Comparison of ENCODE assay signal across 39 mouse cellular contexts in the genomic region with DNA sequence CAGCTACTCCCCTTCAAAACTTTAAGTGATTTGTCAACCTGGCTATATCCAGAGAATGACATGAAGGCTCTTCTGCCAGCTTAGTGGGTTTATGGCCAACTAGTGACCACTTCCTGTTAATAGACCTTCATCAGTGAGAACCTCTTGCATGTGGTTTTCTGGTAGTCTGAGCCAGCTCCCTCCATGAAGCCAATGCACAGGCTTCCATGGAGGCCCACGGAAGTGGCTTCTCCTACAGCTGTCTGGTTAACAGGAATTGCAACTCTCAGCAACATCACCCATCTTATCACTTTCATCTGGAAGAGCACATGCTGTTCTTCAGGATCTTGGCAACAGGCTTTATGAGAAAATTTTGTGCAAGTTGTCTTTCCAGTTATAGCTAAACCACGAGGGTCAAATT. TPM values are rescaled to one million over a fixed set of nuclear protein-coding genes. Genes with fewer than 3 reads are reported as not detected.
DNase-seq lines count a peak whose midpoint lies in the region; ATAC-seq and TF ChIP-seq lines count a peak whose summit lies in the region.
"Had no signal": no experiment of that assay in that cellular context is flagged by ENCODE, and none has a peak within 500 bp of the region (broad histone marks: within the 10 kb centered on the region; RNA-seq: fewer than 3 reads in every experiment).

No protein-coding gene starts in this region.

- no peaks in the 10 kb centered on the region for H3K36me3 ChIP-seq in kidney, adult 2 months (ENCODE audit: control insufficient read depth, insufficient read depth, low read length)
- H3K36me3 ChIP-seq in kidney, embryonic 14.5 days (ENCODE audit: control insufficient read depth, insufficient read depth, low read length): no peaks in the 10 kb centered on the region
- H3K36me3 ChIP-seq: forebrain, embryonic 12.5 days; hindbrain, embryonic 12.5 days; intestine, embryonic 15.5 days; kidney, embryonic 15.5 days; limb, embryonic 13.5 days; lung, embryonic 15.5 days; midbrain, embryonic 15.5 days had no signal

- no peaks in the 10 kb centered on the region; the same call in 1 of the 2 replicates for H3K4me1 ChIP-seq in kidney, adult 2 months (ENCODE audit: control insufficient read depth, insufficient read depth, low read length)
- H3K4me1 ChIP-seq in kidney, embryonic 14.5 days (ENCODE audit: control insufficient read depth, insufficient read depth, low read length): no peaks in the 10 kb centered on the region
- H3K4me1 ChIP-seq: forebrain, embryonic 12.5 days; hindbrain, embryonic 12.5 days; intestine, embryonic 15.5 days; kidney, embryonic 15.5 days; limb, embryonic 13.5 days; lung, embryonic 15.5 days; midbrain, embryonic 15.5 days had no signal

- no peak overlapping the region for H3K4me2 ChIP-seq in kidney, embryonic 14.5 days (replicated peaks; ENCODE audit: low read depth, low read length)
- H3K4me2 ChIP-seq: forebrain, embryonic 12.5 days; hindbrain, embryonic 12.5 days; intestine, embryonic 15.5 days; kidney, embryonic 15.5 days; limb, embryonic 13.5 days; liver, embryonic 11.5 days; lung, embryonic 15.5 days; midbrain, embryonic 15.5 days had no signal

- no peak overlapping the region for H3K9ac ChIP-seq in kidney, embryonic 14.5 days (ENCODE audit: low read depth, low read length)
- H3K9ac ChIP-seq: forebrain, embryonic 12.5 days; hindbrain, embryonic 12.5 days; intestine, embryonic 15.5 days; kidney, embryonic 15.5 days; limb, embryonic 13.5 days; lung, embryonic 15.5 days; midbrain, embryonic 15.5 days had no signal

- no peaks in the 10 kb centered on the region for H3K9me3 ChIP-seq in kidney, embryonic 14.5 days (ENCODE audit: control insufficient read depth, low read length)
- H3K9me3 ChIP-seq: forebrain, embryonic 12.5 days; hindbrain, embryonic 12.5 days; intestine, embryonic 15.5 days; kidney, embryonic 15.5 days; limb, embryonic 13.5 days; lung, embryonic 15.5 days; midbrain, embryonic 15.5 days had no signal

- no peak overlapping the region for H3K4me3 ChIP-seq in kidney, adult 2 months (ENCODE audit: insufficient read depth, low read depth, low read length)
- no peak overlapping the region for H3K4me3 ChIP-seq in kidney, embryonic 14.5 days (ENCODE audit: low read length)
- H3K4me3 ChIP-seq: forebrain, embryonic 12.5 days; hindbrain, embryonic 12.5 days; intestine, embryonic 15.5 days; kidney, embryonic 15.5 days; left cerebral cortex, adult 2 months; limb, embryonic 13.5 days; lung, embryonic 15.5 days; midbrain, embryonic 15.5 days had no signal

- no peak overlapping the region for H3K27ac ChIP-seq in kidney, adult 2 months (ENCODE audit: insufficient read depth, low read depth, low read length)
- no peak overlapping the region for H3K27ac ChIP-seq in kidney, embryonic 14.5 days (ENCODE audit: low read depth, low read length)
- H3K27ac ChIP-seq: forebrain, embryonic 12.5 days; hindbrain, embryonic 12.5 days; hindbrain, postnatal 0 days; intestine, embryonic 15.5 days; kidney, embryonic 15.5 days; left cerebral cortex, adult 2 months; limb, embryonic 13.5 days; lung, embryonic 15.5 days; midbrain, embryonic 15.5 days had no signal

- no peaks in the 10 kb centered on the region for H3K27me3 ChIP-seq in kidney, adult 2 months (replicated peaks; ENCODE audit: control insufficient read depth, insufficient read depth, low read length)
- no peaks in the 10 kb centered on the region for H3K27me3 ChIP-seq in kidney, embryonic 14.5 days (ENCODE audit: control insufficient read depth, insufficient read depth, low read length)
- H3K27me3 ChIP-seq: forebrain, embryonic 12.5 days; hindbrain, embryonic 12.5 days; intestine, embryonic 15.5 days; kidney, embryonic 15.5 days; limb, embryonic 13.5 days; lung, embryonic 15.5 days; midbrain, embryonic 15.5 days had no signal

- peak; percentile 28 for DNase-seq in kidney, adult 2 months
- DNase-seq in testis, postnatal 14 days (ENCODE audit: low spot score): peak; percentile 6
- DNase-seq in testis, postnatal 10 days (ENCODE audit: low spot score): no peak
- no peak for DNase-seq in layer of hippocampus, postnatal 36 days
- DNase-seq: adrenal gland, postnatal 25 days; cerebellum, adult 18-20 months; cerebellum, postnatal 10 days; gastrocnemius, postnatal 25 days; heart, postnatal 14 days; layer of hippocampus, adult 9-11 months; lung, postnatal 4 days; right cerebral cortex, adult 18-20 months; spleen, adult 18-20 months; thymus, adult 2 months had no signal

- ATAC-seq in kidney, embryonic 14.5 days (ENCODE audit: low FRiP score, low TSS enrichment): no peak
- peak; percentile 91 for ATAC-seq in granulocyte monocyte progenitor cell, adult 5-6 weeks (replicated peaks; ENCODE audit: poor library complexity, severe bottlenecking)
- no peak for ATAC-seq in erythroblast, adult 5-6 weeks (replicated peaks; ENCODE audit: low FRiP score, poor library complexity, severe bottlenecking)
- ATAC-seq: CD4-positive, CD25-positive, alpha-beta regulatory T cell, adult 4 months; hindbrain, postnatal 0 days; intestine, embryonic 15.5 days; midbrain, embryonic 15.5 days had no signal

- TF ChIP-seq CTCF in kidney, adult 2 months (conservative IDR thresholded peaks at IDR 0.05; ENCODE audit: insufficient read depth, insufficient read length, low read depth, low read length): no peak

- no peak for TF ChIP-seq POLR2A in kidney, adult 2 months (IDR thresholded peaks at IDR 0.05; ENCODE audit: low read depth, low read length)

- 45% methylated on average over 2 of the region's 2 CpGs for WGBS in kidney, adult 2 months
- WGBS in kidney, embryonic 14.5 days: 79% methylated on average over 2 of the region's 2 CpGs

RNA-seq across cellular contexts. Expression of gene Abcb5, which starts 33.0 kb away (rescaled TPM):
- polyA plus RNA-seq in kidney, adult 2 months (2012; rRNA removed): not detected in 2 replicates
- not detected in 2 replicates for polyA plus RNA-seq in kidney, embryonic 14.5 days (2014; fragmentation: Nextera tagmentation; extraction: Ambion mirVana)
- total RNA-seq in granulocyte monocyte progenitor cell, adult 5-6 weeks (2014; fragmentation: Nextera tagmentation): not detected in 2 replicates
- not detected in 2 replicates for total RNA-seq in granulocyte monocyte progenitor cell, adult 5-6 weeks (2017)
- not detected in 2 replicates for total RNA-seq in erythroblast, adult 5-6 weeks (2015; ENCODE audit: low replicate concordance)
- total RNA-seq in erythroblast, adult 5-6 weeks (2017; ENCODE audit: low replicate concordance): not detected in 2 replicates
- total RNA-seq in layer of hippocampus, postnatal 36 days (2021): not detected
- total RNA-seq: adrenal gland, adult 18-20 months; adrenal gland, postnatal 25 days; gastrocnemius, adult 18-20 months; gastrocnemius, postnatal 25 days; heart, adult 8-10 months; heart, postnatal 14 days; hindbrain, postnatal 0 days; left cerebral cortex, adult 2 months; left cerebral cortex, postnatal 36 days; neutrophil, adult 5-6 weeks had no signal
- polyA plus RNA-seq: brain, embryonic 14.5 days; CD4-positive, CD25-positive, alpha-beta regulatory T cell, adult 4 months; cortical plate, adult 2 months; embryonic facial prominence, embryonic 14.5 days; forebrain, embryonic 12.5 days; hindbrain, embryonic 12.5 days; hindbrain, postnatal 0 days; intestine, embryonic 15.5 days; kidney, embryonic 15.5 days; liver, embryonic 11.5 days; liver, embryonic 16.5 days; lung, embryonic 15.5 days; midbrain, embryonic 15.5 days; neural tube, embryonic 11.5 days; stomach, embryonic 16.5 days; thymus, adult 2 months had no signal

Comparison
In these comparisons a context has a peak if more than half of its experiments do, and no peak if none do; other contexts are left out.
1. DNase-seq: peak in kidney, adult 2 months (single experiment) and testis, postnatal 14 days (single experiment); none in testis, postnatal 10 days (single experiment) and layer of hippocampus, postnatal 36 days (0 of 2).